Mouse (Mus musculus): ENCODE measurements at regions not wholly inside any gene's neighbourhood (a gene's known extent, or its start where the extent isn't known, plus 50 kb on each side); places are given as distances from the start of the nearest gene placed in this dataset.
"Not testable (repeated sequence)": the region's sequence is repeated elsewhere in the genome, so short reads cannot be mapped to it uniquely, and the experiment has no call there.

GRCm38 (mm10) chr10:11515144-11515543 lies 171.9 kb downstream of the Epm2a start:
- DNase-seq, result peak; percentile 65

DNA sequence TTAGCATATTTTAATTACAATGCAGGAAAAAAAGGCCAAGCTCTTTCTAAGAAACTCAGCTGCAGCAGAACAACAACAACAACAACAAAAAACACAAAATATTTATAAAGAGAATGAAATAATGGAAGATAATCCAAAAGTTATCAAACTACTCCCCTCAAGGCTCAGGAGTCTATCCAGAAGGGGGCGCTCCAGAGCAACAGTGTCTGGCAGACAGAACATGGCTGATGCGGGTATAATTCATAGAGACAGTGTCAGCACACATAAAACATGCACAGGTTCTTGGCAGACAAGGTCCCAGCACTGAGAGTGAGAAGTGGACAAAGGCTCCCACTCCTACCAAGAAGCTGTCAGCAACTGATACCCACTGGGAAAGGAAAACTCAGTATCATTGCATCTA lies 173.9 kb downstream of the Epm2a start:
- no peak for DNase-seq

GRCm38 (mm10) chr10:11531343-11531742 lies 188.1 kb downstream of the Epm2a start:
- DNase-seq, result no peak

DNA sequence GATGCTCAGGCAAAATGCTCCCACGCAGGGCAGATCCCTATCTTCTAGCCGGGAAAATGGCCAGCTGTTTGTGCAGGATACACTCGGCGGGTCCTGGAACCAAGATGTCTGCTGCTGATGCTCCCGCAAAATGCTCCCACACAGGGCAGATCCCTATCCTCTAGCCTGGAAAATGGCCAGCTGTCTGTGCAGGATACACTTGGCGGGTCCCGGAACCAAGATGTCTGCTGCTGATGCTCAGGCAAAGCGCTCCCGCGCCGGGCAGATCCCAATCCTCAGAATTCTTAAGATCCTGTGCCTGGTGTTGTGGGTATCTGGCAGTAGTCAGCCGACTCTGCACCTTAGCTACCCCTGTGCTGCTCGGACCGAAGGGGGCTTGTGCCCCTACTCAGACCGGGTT lies 212.2 kb downstream of the Epm2a start:
- DNase-seq, result not testable (repeated sequence)

DNA sequence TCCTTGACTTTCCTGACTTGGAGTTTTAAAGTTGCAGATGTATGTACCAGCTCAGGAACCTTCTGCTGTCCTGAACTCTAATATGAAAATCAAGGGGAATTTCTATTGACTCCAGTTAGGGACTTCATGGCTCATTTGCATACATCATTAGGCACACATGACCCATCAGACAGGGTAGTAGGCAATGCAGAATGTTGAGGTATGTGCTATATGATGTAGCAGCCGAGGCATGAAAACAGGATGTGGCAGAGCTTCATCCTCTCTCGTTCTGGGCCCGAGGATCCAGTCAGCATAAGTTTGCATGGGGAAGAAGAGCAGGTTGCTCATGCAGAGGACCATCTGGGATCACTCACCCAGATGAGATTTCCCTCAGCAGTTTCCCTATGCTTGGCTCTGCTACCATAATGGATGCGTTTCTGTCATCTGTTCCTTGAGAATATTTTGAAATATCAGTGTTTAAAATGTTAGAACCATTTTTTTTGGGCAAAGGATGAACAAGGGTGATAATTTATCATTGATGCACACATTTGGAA lies 227.4 kb downstream of the Epm2a start:
- no peak for DNase-seq

GRCm38 (mm10) chr10:11608451-11608850 lies 265.2 kb downstream of the Epm2a start:
- no peak for DNase-seq

DNA sequence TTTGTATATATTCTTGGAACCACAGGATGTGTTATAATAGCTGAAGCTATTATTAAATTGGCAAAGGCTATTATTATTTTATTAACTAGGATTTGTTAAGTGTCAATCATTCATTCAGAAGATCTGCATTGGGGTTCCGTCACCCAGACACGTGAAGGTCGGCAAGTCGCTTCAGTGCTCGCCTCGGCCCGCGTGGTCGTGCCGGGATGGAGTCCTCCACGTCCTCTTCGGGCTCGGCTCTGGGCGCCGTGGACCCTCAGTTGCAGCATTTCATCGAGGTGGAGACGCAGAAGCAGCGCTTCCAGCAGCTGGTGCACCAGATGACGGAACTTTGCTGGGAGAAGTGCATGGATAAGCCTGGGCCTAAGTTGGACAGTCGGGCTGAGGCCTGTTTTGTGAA lies 265.9 kb downstream of the Epm2a start:
- not testable (repeated sequence) for DNase-seq

GRCm38 (mm10) chr10:11648151-11648550 lies 304.9 kb downstream of the Epm2a start:
- DNase-seq, result no peak

GRCm38 (mm10) chr10:11660056-11660770 lies 317.0 kb downstream of the Epm2a start:
- DNase-seq, result no peak

- DNase-seq, result no peak
Observed at GRCm38 (mm10) chr10:11661660-11662250, 318.6 kb downstream of the Epm2a start.

GRCm38 (mm10) chr10:11709742-11710141 lies 366.5 kb downstream of the Epm2a start:
- DNase-seq, result no peak

- no peak for DNase-seq
Observed at GRCm38 (mm10) chr10:11724775-11725174, 381.6 kb downstream of the Epm2a start.

DNA sequence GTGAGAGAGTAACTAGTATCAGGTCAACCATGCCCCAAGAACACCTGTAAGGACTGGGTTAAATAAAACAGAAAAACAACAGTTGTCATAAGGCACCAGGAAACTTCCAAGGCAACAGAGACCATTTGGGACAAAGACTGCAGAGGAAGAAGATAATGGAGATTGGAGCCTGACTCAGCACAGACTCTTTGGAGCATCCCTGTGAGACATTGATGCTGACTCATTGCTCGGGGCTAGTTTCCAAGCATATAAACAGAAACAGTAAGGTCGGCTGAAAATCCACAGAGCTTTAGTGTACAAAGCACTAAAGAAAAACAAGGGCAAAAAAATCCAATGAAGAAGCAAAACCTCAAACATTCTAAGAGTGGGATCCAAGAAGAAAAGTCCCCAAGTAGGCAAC lies 386.3 kb downstream of the Epm2a start:
- no peak for DNase-seq

- DNase-seq, result no peak
Observed at GRCm38 (mm10) chr10:11739574-11740368, 396.6 kb downstream of the Epm2a start.

GRCm38 (mm10) chr10:11745587-11745986 lies 402.4 kb downstream of the Epm2a start:
- no peak for DNase-seq

DNA sequence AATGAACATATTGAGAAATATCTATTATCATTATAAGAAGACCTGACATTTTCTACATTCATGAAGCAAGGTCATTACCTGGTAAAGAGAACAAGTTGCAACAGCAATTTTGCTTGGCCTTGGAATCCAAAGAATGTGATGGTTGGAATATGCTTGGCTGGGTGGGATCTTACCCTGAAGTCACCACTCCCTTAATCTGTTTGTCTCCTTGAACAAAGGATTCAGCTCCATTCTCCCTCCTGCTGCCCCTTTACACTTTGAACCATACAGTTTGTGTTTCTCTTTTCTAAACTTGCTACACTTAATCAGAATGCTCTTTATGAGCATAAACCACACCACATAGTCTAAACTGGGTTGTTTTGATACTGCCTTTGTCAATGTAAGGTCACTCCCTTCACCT lies 403.8 kb downstream of the Epm2a start:
- no peak for DNase-seq

- DNase-seq, result no peak
Observed at GRCm38 (mm10) chr10:11755105-11755730, 412.0 kb downstream of the Epm2a start.

DNA sequence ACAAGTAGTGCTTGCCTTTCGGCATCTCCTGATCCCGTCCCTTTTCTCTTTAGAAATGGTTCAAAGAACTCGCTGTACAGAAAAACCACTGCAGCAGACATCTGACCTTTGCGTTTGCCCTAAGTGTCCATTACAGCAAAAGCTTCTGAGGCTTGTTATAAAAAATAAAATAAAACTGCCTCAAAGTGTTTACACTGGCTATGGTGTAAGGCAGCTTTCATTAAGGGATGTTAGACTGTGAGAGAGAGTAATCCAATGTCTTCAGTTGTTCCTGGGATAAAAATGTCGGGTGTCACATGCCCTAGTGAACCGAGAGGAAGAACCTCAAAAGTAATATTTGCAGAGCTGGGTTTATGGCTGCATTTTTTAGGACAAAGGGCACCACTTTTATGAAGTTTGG lies 434.7 kb downstream of the Epm2a start:
- DNase-seq, result no peak

DNA sequence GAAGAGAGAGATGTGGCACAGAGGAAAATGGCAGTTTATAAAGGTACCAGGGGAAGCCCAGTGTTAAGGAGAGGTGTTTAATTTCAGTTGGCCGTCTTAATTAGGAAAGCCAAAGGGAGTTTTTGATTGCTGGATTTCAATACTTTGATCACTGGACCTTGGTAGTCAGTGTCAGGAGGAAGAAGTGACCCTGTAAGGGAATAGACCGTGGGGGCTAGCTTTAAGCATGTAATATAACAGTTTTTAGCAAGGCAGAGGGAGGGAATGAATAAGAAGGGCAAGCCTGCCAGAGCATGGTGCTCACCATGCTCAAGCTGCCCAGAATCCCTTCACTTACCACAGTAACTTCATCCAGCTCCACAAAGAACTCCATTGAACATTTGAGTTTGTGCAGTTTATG lies 437.1 kb downstream of the Epm2a start:
- no peak for DNase-seq

DNA sequence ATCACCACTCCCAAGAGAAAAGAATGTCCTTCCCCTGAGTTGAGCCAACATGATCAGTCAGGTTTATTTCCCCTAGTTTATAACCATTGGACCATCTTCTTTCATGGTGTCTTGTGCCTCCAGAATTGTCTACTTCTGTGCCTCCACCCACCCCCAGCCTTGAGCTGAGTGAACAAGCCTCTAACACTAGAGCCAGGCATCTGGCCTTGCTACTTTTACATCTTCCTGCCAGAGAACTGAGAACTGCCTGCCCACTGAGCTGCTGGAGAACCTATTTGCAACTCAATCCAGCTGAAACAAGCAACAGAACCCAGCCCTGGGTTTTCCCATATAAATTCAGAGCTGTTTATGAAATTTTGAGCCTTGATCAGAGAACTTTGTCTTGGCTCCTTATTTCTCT lies 444.0 kb downstream of the Epm2a start:
- no peak for DNase-seq

DNA sequence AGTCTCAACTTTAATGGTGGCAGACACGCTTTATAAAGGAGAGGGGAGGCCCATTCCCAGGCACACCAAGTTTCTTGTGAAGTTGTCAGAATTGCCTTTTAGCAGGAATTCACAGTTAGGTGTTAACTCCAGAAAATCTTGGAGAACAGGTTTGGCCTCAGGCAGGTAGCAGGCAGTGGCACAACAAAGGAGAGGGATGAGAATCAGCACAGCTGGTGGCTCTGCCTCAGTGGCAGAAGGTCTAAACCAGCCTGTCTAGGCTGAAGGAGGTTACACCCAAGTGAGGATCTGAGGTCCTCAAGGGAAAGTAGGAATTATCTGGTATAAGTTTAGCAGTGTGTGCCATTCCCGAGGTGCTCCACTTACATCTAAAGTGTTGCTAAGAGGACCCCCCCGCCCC lies 456.3 kb downstream of the Epm2a start:
- DNase-seq, result no peak

GRCm38 (mm10) chr10:11801372-11802230 lies 458.4 kb downstream of the Epm2a start:
- DNase-seq, result not testable (repeated sequence)

All from lung, postnatal 10 days (tissue).